Mouse (Mus musculus) natural killer cell, adult 2 months (primary cell): ENCODE data around the gene Nfe2.
"Not testable (repeated sequence)": the region's sequence is repeated elsewhere in the genome, so short reads cannot be mapped to it uniquely, and the experiment has no call there.

ENCODE experiments used
- DNase-seq, 2 experiments: peaks; one replicate each; pipeline ENCODE4 v3.0.0; 2022; ENCODE audit warnings: low spot score in 2 of 2

The Nfe2 gene

DNA sequence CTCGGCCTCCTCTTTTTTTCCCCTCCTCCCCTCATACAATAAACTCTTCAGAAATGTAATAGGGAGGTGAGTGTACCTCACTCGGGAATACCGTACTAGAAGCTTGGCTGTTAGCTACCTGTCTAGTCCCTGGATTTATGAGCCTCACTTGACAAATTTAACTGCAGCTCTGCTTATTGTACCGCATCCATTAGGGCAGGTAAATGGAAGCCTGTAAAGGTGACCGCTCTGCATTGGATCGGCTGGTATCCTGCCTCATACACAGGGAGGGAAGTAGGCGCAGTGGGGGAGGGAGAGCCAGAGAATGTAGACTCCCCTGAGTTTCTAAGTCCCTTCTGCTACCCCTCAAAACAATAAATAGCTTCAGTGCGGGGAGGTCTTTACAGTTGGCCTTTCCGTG, 32.6 kb upstream of the Nfe2 start:
- DNase-seq: no peak

DNA sequence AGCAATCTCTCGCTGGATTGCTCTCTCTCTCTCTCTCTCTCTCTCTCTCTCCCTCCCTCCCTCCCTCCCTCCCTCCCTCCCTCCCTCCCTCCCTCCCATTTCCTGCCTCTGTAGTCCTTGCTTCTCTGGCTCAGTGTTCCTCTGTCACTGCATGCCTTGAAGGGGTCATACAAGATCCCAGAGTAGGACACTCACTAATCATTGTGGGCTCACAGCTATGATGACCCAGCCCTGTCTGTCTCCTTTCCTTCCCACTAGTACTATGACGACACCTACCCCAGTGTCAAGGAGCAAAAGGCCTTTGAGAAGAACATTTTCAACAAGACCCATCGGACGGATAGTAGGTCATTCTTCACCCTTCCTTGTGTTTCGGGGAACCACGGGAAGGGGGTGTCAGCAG, 32.2 kb upstream of the Nfe2 start:
- no peak for DNase-seq

DNA sequence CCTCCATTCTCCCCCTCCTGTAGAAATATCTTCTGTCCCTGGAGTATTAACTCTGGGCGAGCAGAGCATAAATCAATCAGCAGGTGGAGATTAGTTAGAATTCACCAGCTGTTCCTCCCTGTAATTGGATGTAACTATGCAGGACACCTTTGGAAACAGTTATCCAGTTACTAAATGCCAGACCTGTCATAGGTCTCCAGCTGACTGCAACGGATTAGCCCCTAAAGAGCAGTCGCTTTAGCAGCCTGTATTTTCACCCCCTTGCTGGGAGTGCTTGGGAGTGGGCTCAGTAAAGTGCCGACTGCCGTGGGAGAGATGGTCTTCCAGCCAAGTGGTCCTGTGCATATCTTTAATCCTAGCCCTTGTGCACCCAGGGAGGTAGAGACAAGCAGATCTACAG, 31.4 kb upstream of the Nfe2 start:
- DNase-seq: no peak

- no peak for DNase-seq
These were observed 27.7 kb upstream of the Nfe2 start for GRCm38 (mm10) chr15:103285778-103286417.

DNA sequence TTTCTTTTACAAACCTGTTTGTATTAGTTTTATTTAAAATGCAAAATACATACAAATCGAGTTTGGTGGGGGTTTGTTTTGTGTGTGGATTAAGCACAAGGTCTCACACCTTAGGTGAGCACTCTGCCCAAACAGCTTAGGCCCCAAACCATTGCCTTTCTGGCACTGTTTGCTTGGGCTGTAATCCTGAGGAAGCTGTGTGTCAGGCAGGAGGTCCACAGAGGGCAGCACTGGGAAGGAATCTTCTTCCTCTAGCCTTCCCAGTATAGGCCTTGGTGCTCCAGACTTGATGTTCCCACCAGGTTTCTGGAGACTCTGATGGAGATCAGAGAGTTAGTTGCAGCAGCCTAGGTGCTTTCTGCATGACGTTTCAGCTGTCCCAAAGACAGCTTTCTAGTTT, 26.4 kb upstream of the Nfe2 start:
- DNase-seq: no peak

DNA sequence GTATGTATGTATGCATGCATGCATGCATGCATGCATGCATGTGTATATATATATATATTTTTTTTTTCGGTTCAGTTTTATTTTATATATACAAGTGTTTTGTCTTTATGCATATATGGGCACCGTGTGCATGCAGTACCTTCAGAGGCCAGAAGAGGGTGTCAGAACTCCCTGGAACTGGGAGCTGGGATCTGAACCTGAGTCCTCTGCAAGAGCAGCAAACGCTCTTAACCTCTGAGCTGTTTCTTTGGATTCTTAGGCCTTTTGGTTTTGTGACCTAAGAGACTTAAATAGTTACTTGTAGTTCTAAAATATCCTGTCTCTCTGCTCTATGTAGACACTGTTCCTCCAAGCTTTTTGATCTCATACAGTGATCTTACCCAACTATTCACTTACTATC, 25.9 kb upstream of the Nfe2 start:
- DNase-seq: peak in 1 of 2 experiments; percentile 43

GRCm38 (mm10) chr15:103281465-103282205, 23.4 kb upstream of the Nfe2 start:
- no peak for DNase-seq

- peak; percentile 29 to 39 for DNase-seq
These were observed 22.7 kb upstream of the Nfe2 start for GRCm38 (mm10) chr15:103280817-103281464.

DNA sequence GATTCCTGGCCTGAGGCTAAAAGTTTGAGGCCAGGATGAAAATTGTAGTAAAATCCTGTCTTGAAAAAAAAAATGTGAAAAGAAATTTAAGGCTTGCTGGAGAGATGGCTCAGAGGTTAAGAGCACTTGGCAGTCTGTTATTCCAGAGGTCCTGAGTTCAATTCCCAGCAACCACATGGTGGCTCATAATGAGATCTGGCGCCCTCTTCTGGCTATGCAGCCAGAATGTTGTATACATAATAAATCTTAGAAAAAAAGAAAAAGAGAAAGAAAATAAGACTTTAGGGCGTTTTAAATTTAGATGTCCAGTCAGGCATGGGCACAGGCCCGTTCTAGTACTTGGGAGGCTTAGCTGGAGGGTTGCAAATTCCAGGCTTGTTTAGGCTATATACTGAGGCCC, 21.5 kb upstream of the Nfe2 start:
- DNase-seq: peak; percentile 26 to 54

DNA sequence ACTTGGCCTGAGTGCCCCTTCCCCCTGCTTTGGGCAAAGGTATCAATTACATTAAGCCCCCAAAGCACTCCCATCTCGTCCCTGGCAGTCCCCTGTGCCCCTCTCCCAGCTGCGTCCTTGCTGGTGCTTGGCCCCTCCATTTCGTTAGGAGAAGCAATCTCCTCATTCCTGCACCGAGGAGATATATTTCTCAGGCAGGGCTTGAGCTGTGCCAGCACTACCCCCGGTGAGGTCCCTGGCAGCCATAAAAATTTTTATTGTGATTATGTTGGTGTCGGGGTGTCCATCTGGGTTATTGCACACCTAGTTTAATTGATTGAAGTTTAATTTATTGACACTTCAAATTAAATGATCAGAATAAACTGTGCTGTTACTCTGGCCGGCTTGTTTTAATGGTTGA, 19.7 kb upstream of the Nfe2 start:
- DNase-seq: no peak

DNA sequence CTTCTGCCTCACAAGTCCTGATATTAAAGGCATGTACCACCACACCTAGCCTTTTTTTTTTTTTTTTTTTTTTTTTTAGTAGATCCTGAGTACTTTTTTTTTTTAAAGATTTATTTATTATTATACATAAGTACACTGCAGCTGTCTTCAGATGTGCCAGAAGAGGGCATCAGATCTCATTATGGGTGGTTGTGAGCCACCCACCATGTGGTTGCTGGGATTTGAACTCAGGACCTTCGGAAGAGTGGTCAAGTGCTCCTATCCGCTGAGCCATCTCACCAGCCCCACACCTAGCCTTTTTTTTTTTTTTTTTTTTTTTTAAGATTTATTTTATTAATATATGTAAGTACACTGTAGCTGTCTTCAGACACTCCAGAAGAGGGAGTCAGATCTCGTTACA, 17.7 kb upstream of the Nfe2 start:
- DNase-seq: not testable (repeated sequence)

DNA sequence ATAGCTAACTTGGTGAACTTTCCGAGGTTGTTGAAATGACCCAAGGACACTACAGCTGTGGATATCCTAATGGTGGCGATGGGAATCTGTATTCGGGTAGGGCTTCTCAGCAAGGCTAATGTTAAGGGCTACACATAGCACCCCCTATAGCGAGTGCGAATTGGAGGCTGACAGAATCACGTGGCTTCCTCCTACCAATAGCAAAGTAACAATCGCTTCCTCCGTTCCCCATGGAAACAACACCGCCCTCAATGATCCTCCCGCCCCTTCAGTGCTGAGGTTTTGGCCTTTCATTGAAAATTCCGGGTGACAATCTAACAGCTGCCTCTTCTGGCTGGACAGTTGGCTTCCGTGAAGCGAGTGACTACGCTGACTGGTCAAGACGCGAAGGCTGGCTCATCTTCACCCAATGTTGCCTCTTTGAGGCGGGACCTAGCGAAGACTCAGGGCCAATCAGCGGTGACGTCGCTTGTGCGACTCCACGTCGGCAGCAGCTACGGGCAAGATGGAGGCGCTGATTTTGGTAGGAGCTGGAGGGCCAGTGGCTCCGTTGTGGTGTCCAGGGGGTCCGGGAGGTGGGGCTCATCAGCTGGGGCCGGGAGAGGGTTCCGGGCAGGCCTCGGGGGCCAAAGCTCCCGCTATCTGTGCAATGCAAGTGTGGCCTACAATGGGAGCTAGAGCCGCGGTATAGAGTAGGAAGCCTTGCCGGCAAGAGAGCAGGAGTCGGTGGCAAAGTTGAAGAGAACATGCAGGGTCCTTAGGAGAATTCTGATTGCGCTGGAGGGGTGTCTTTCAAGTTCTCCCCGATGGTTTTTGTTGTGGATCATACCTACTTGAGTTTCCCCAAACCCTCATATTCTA, 14.4 kb upstream of the Nfe2 start, which contains the start of gene Copz1:
Gene Copz1 (plus strand): TSS at position 296 of the 861 bp plus-strand sequence.
- DNase-seq: peak; percentile 95 to 96

DNA sequence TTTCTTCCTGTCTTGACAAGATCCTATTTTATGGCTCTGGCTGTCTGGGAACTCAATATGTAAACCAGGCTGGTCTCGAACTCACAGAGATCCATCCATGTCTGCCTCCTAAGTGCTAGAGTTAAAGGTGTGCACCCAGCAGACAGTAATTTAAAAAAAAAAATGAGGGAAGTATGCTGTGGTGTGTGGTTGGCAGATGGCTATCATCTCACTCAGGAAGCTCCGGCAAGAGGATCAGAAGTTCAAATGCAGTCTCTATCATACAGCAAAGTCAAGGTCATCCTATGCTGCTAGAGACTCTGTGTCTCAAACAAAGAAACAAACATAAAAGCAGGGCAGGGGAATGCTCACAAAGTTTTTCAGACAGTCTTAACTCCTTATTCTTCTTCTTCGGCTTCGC, 10.7 kb upstream of the Nfe2 start:
- no peak for DNase-seq

GRCm38 (mm10) chr15:103264794-103265193, 6.6 kb upstream of the Nfe2 start:
- DNase-seq: no peak

- DNase-seq: no peak
These were observed 1.8 kb upstream of the Nfe2 start for GRCm38 (mm10) chr15:103259989-103260388.

GRCm38 (mm10) chr15:103259162-103259561, 959 bp upstream of the Nfe2 start:
- no peak for DNase-seq

DNA sequence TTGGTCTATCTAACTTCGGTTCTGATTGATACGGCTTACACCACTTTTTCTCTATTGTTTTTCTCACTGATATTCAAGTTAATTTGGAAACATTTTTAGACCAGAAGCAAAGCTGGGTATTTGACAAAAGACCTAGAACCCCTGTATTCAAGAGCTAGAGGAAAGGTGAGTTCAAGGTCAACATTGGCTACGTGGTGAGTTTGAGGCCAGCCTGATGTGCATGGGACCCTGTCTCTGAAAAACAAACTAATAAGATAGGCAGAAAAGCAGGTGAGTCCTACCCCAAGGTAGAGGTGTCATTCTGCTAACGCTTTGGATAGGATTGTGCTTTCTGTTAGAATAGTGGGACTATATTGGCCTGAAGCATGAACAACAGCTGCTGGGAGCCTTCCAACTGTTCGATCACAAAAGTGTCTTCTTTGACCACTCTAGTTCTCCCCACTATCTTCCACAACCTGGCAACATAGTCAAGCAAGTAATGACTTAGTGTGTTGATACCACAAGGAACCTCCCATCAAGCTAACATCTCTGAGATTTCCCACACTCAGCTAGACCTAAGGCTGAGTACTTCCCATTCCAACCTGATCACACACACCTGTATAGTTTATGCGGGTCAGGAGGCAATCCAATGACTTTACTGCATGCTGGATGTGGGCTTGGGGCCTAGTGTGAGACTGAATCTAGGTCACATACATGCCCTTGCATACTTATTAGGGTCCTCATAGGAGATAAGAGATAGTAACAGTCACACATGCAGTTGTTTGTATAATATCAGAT, 1.8 kb downstream of the Nfe2 start:
- DNase-seq: no peak

GRCm38 (mm10) chr15:103255169-103255568, 3.0 kb downstream of the Nfe2 start:
- DNase-seq: peak; percentile 29 to 31

GRCm38 (mm10) chr15:103253352-103253751, 4.9 kb downstream of the Nfe2 start:
- no peak for DNase-seq

DNA sequence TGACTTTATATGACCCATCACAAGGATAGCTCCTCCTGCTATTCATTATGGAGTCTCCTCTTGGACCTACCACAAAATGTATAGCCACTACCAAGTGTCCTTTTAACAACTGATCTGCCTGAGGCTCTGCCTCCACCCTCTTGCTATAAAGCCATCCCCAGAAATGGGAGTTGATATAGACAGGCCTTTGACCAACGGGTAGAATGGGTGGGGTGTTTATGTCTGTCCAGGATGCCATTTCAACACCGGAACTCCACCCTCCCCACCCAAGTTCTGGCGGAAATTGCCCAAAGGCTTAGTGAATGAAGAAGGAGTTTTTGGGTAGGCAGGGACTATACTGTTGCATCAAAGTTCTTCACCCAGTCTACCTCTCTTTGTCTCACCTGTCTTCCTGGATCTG, 5.5 kb downstream of the Nfe2 start:
- peak in 1 of 2 experiments; percentile 31 for DNase-seq

- DNase-seq: no peak
These were observed 6.6 kb downstream of the Nfe2 start for GRCm38 (mm10) chr15:103251595-103251994.
